Comparison of ENCODE assay signal across 23 mouse cellular contexts in genomic region chr14:114965941-114966340, GRCm38 (mm10).
A peak's percentile ranks its signal among the peaks of the same experiment; 100 is the strongest.
DNase-seq lines count a peak whose midpoint lies in the region; ATAC-seq and TF ChIP-seq lines count a peak whose summit lies in the region.
"Had no signal": no experiment of that assay in that cellular context is flagged by ENCODE, and none has a peak within 500 bp of the region (broad histone marks: within the 10 kb centered on the region; RNA-seq: fewer than 3 reads in every experiment).

No protein-coding gene starts in this region.

- WGBS in liver, adult 2 months = 22% methylated on average over 3 of the region's 3 CpGs
- 72% methylated on average over 3 of the region's 3 CpGs for WGBS in liver, postnatal 0 days (ENCODE audit: insufficient replicate concordance)
- WGBS in midbrain, embryonic 16.5 days = 59% methylated on average over 3 of the region's 3 CpGs
- 72% methylated on average over 3 of the region's 3 CpGs for WGBS in midbrain, embryonic 14.5 days
- WGBS in neural tube, embryonic 13.5 days = 50% methylated on average over 3 of the region's 3 CpGs

- H3K9ac ChIP-seq in liver, adult 2 months (ENCODE audit: low read depth, low read length) = no peak overlapping the region
- no peak overlapping the region for H3K9ac ChIP-seq in liver, postnatal 0 days (replicated peaks)
- no peak overlapping the region for H3K9ac ChIP-seq in midbrain, embryonic 16.5 days (ENCODE audit: low read depth, low read length)
- H3K9ac ChIP-seq in midbrain, embryonic 14.5 days (replicated peaks; ENCODE audit: low read length) = no peak overlapping the region
- H3K9ac ChIP-seq in neural tube, embryonic 13.5 days = no peak overlapping the region
- H3K9ac ChIP-seq: embryonic facial prominence, embryonic 13.5 days; embryonic facial prominence, embryonic 15.5 days; forebrain, embryonic 12.5 days had no signal

- no peaks in the 10 kb centered on the region; the same call in 1 of the 2 replicates for H3K4me1 ChIP-seq in liver, adult 2 months (ENCODE audit: control insufficient read depth, insufficient read depth, low read length)
- H3K4me1 ChIP-seq in liver, postnatal 0 days (ENCODE audit: insufficient read depth) = no peaks in the 10 kb centered on the region
- H3K4me1 ChIP-seq in midbrain, embryonic 16.5 days (ENCODE audit: control insufficient read depth, insufficient read depth, low read length) = peaks cover 3% of the 10 kb centered on the region
- 0 out of 2 replicates have a peak, but pooled peaks cover 5% of the 10 kb centered on the region for H3K4me1 ChIP-seq in midbrain, embryonic 14.5 days (ENCODE audit: control insufficient read depth, insufficient read depth, low read length)
- peaks cover 9% of the 10 kb centered on the region for H3K4me1 ChIP-seq in neural tube, embryonic 13.5 days (replicated peaks)
- H3K4me1 ChIP-seq: embryonic facial prominence, embryonic 13.5 days; embryonic facial prominence, embryonic 15.5 days; forebrain, embryonic 12.5 days had no signal

- TF ChIP-seq EP300 in liver, postnatal 0 days (IDR thresholded peaks at IDR 0.05; ENCODE audit: low read depth) = no peak

- TF ChIP-seq CTCF in liver, adult 2 months (IDR thresholded peaks at IDR 0.05; ENCODE audit: low read depth, low read length) = no peak
- TF ChIP-seq CTCF in liver, postnatal 0 days (IDR thresholded peaks at IDR 0.05; ENCODE audit: low read depth) = no peak

- H3K27ac ChIP-seq in liver, adult 2 months (replicated peaks; ENCODE audit: insufficient read depth, low read depth, low read length) = peak overlapping the region; percentile 53; the same call in 1 of the 2 replicates
- no peak overlapping the region for H3K27ac ChIP-seq in liver, postnatal 0 days (ENCODE audit: low read depth)
- H3K27ac ChIP-seq in midbrain, embryonic 16.5 days (ENCODE audit: low read length) = no peak overlapping the region
- no peak overlapping the region for H3K27ac ChIP-seq in midbrain, embryonic 14.5 days (replicated peaks; ENCODE audit: low read depth, low read length)
- H3K27ac ChIP-seq in neural tube, embryonic 13.5 days (replicated peaks) = 0 out of 2 replicates have a peak overlapping the region, but pooled peaks have one; percentile 42
- H3K27ac ChIP-seq: embryonic facial prominence, embryonic 13.5 days; embryonic facial prominence, embryonic 15.5 days; forebrain, embryonic 10.5 days; forebrain, embryonic 12.5 days had no signal

- H3K27me3 ChIP-seq in liver, adult 2 months (ENCODE audit: control insufficient read depth, insufficient read depth, low read length) = no peaks in the 10 kb centered on the region
- H3K27me3 ChIP-seq in liver, postnatal 0 days (ENCODE audit: insufficient read depth, low read length) = no peaks in the 10 kb centered on the region
- no peaks in the 10 kb centered on the region for H3K27me3 ChIP-seq in midbrain, embryonic 16.5 days (ENCODE audit: control insufficient read depth, insufficient read depth, low read depth, low read length)
- no peaks in the 10 kb centered on the region for H3K27me3 ChIP-seq in midbrain, embryonic 14.5 days (ENCODE audit: control insufficient read depth, insufficient read depth, low read length)
- H3K27me3 ChIP-seq in neural tube, embryonic 13.5 days = no peaks in the 10 kb centered on the region
- H3K27me3 ChIP-seq: embryonic facial prominence, embryonic 13.5 days; embryonic facial prominence, embryonic 15.5 days; forebrain, embryonic 12.5 days had no signal

- no peaks in the 10 kb centered on the region for H3K9me3 ChIP-seq in liver, postnatal 0 days (ENCODE audit: low read length)
- no peaks in the 10 kb centered on the region for H3K9me3 ChIP-seq in midbrain, embryonic 16.5 days (replicated peaks; ENCODE audit: control insufficient read depth, low read length, poor library complexity, severe bottlenecking)
- no peaks in the 10 kb centered on the region for H3K9me3 ChIP-seq in midbrain, embryonic 14.5 days (ENCODE audit: control insufficient read depth, low read length)
- H3K9me3 ChIP-seq in neural tube, embryonic 13.5 days = no peaks in the 10 kb centered on the region
- H3K9me3 ChIP-seq: embryonic facial prominence, embryonic 13.5 days; embryonic facial prominence, embryonic 15.5 days; forebrain, embryonic 10.5 days; forebrain, embryonic 12.5 days had no signal

- H3K4me2 ChIP-seq in liver, postnatal 0 days (ENCODE audit: low read depth, low read length) = no peak overlapping the region
- H3K4me2 ChIP-seq in midbrain, embryonic 16.5 days (ENCODE audit: low read length) = no peak overlapping the region
- no peak overlapping the region for H3K4me2 ChIP-seq in midbrain, embryonic 14.5 days (ENCODE audit: low read length)
- no peak overlapping the region for H3K4me2 ChIP-seq in neural tube, embryonic 13.5 days
- H3K4me2 ChIP-seq: embryonic facial prominence, embryonic 13.5 days; embryonic facial prominence, embryonic 15.5 days; forebrain, embryonic 12.5 days had no signal

- TF ChIP-seq POLR2A in liver, adult 2 months (IDR thresholded peaks at IDR 0.05; ENCODE audit: extremely low read depth, insufficient read depth, low read length) = no peak

- no peak overlapping the region for H3K4me3 ChIP-seq in liver, adult 2 months (ENCODE audit: insufficient read depth, low read depth, low read length)
- no peak overlapping the region for H3K4me3 ChIP-seq in liver, postnatal 0 days (ENCODE audit: low read depth, low read length)
- H3K4me3 ChIP-seq in midbrain, embryonic 16.5 days (ENCODE audit: low read depth, low read length) = no peak overlapping the region
- no peak overlapping the region for H3K4me3 ChIP-seq in midbrain, embryonic 14.5 days (replicated peaks; ENCODE audit: low read depth, low read length)
- no peak overlapping the region for H3K4me3 ChIP-seq in neural tube, embryonic 13.5 days
- H3K4me3 ChIP-seq: embryonic facial prominence, embryonic 13.5 days; embryonic facial prominence, embryonic 15.5 days; erythroblast, embryonic 14.5 days; forebrain, embryonic 10.5 days; forebrain, embryonic 12.5 days had no signal

- DNase-seq in liver, adult 2 months (ENCODE audit: extremely low read depth, low read depth, low spot score) = peak; percentile 77
- DNase-seq in liver, postnatal 0 days = no peak
- DNase-seq in midbrain, embryonic 14.5 days = no peak
- no peak for DNase-seq in neural tube, embryonic 10.5 days (ENCODE audit: extremely low spot score, low spot score)
- no peak for DNase-seq in left cerebral cortex, adult 9 months (ENCODE audit: low spot score in 2 of 2)
- DNase-seq: adrenal gland, adult 2 months; adrenal gland, postnatal 10 days; adrenal gland, postnatal 25 days; cerebellum, adult 11 months; cerebellum, adult 18-20 months; cerebellum, adult 8-10 months; cerebellum, adult 9-11 months; cerebellum, postnatal 14 days; cerebellum, postnatal 36 days; embryo, embryonic 11 days had no signal

- H3K79me2 ChIP-seq in liver, adult 2 months (ENCODE audit: control insufficient read depth, insufficient read depth, low read length) = no peaks in the 10 kb centered on the region

- no peaks in the 10 kb centered on the region for H3K36me3 ChIP-seq in liver, adult 2 months (ENCODE audit: control insufficient read depth, insufficient read depth, low read length)
- no peaks in the 10 kb centered on the region for H3K36me3 ChIP-seq in liver, postnatal 0 days (replicated peaks; ENCODE audit: insufficient read depth, low read length)
- no peaks in the 10 kb centered on the region for H3K36me3 ChIP-seq in midbrain, embryonic 16.5 days (ENCODE audit: control insufficient read depth, insufficient read depth, low read length)
- H3K36me3 ChIP-seq in midbrain, embryonic 14.5 days (ENCODE audit: control insufficient read depth, insufficient read depth, low read length) = no peaks in the 10 kb centered on the region
- H3K36me3 ChIP-seq in neural tube, embryonic 13.5 days = no peaks in the 10 kb centered on the region
- H3K36me3 ChIP-seq: embryonic facial prominence, embryonic 13.5 days; embryonic facial prominence, embryonic 15.5 days; forebrain, embryonic 10.5 days; forebrain, embryonic 12.5 days had no signal

- no peak for ATAC-seq in liver, postnatal 0 days
- peak; percentile 67; the same call in 1 of the 2 replicates for ATAC-seq in midbrain, embryonic 16.5 days
- no peak for ATAC-seq in midbrain, embryonic 14.5 days (ENCODE audit: low FRiP score, low TSS enrichment)
- ATAC-seq in neural tube, embryonic 13.5 days (ENCODE audit: low read depth) = no peak
- ATAC-seq: forebrain, embryonic 16.5 days had no signal

Comparison
In these comparisons a context has a peak if more than half of its experiments do, and no peak if none do; other contexts are left out.
1. H3K27ac ChIP-seq: peak in liver, adult 2 months (single experiment) and neural tube, embryonic 13.5 days (single experiment); none in liver, postnatal 0 days (single experiment), midbrain, embryonic 16.5 days (single experiment) and midbrain, embryonic 14.5 days (single experiment).